Comparison of ENCODE assay signal across 26 mouse cellular contexts in genomic region chr3:97666154-97666553, GRCm38 (mm10). TPM values are rescaled to one million over a fixed set of nuclear protein-coding genes. Genes with fewer than 3 reads are reported as not detected.
DNase-seq lines count a peak whose midpoint lies in the region; ATAC-seq lines count a peak whose summit lies in the region.
"Had no signal": no experiment of that assay in that cellular context is flagged by ENCODE, and none has a peak within 500 bp of the region (broad histone marks: within the 10 kb centered on the region; RNA-seq: fewer than 3 reads in every experiment).

No protein-coding gene starts in this region.

- no peak for DNase-seq in embryonic facial prominence, embryonic 14.5 days (ENCODE audit: low spot score)
- DNase-seq in embryonic facial prominence, embryonic 10.5 days (ENCODE audit: low spot score) = no peak
- DNase-seq in heart, adult 8-10 months (ENCODE audit: low spot score) = no peak
- peak; percentile 31 for DNase-seq in testis, postnatal 10 days (ENCODE audit: low spot score)
- DNase-seq in testis, postnatal 14 days (ENCODE audit: low spot score) = no peak
- DNase-seq: adrenal gland, postnatal 10 days; B cell, adult 2 months; cerebellum, adult 2 months; cerebellum, postnatal 10 days; embryo, embryonic 11 days; gastrocnemius, postnatal 36 days; heart, postnatal 14 days; kidney, adult 2 months had no signal

- no peak overlapping the region for H3K9ac ChIP-seq in embryonic facial prominence, embryonic 14.5 days (ENCODE audit: low read depth, low read length)
- H3K9ac ChIP-seq in heart, embryonic 13.5 days = 0 out of 2 replicates have a peak overlapping the region, but pooled peaks have one; percentile 6
- H3K9ac ChIP-seq in forebrain, embryonic 16.5 days (replicated peaks; ENCODE audit: low read depth, low read length) = no peak overlapping the region
- H3K9ac ChIP-seq: embryonic facial prominence, embryonic 12.5 days; forebrain, embryonic 13.5 days; hindbrain, embryonic 15.5 days had no signal

- WGBS in embryonic facial prominence, embryonic 14.5 days = 65% methylated on average over 8 of the region's 8 CpGs
- WGBS in embryonic facial prominence, embryonic 10.5 days = 84% methylated on average over 8 of the region's 8 CpGs
- 49% methylated on average over 8 of the region's 8 CpGs for WGBS in heart, embryonic 13.5 days
- 88% methylated on average over 8 of the region's 8 CpGs for WGBS in forebrain, embryonic 16.5 days

- no peak overlapping the region for H3K4me3 ChIP-seq in embryonic facial prominence, embryonic 14.5 days (ENCODE audit: low read depth, low read length)
- no peak overlapping the region for H3K4me3 ChIP-seq in embryonic facial prominence, embryonic 10.5 days
- no peak overlapping the region for H3K4me3 ChIP-seq in heart, embryonic 13.5 days
- no peak overlapping the region for H3K4me3 ChIP-seq in forebrain, embryonic 16.5 days (replicated peaks; ENCODE audit: low read length)
- H3K4me3 ChIP-seq: embryonic facial prominence, embryonic 12.5 days; forebrain, embryonic 13.5 days; hindbrain, embryonic 10.5 days; hindbrain, embryonic 15.5 days had no signal

- H3K27me3 ChIP-seq in embryonic facial prominence, embryonic 14.5 days (replicated peaks; ENCODE audit: control insufficient read depth, insufficient read depth, low read length) = no peaks in the 10 kb centered on the region
- no peaks in the 10 kb centered on the region for H3K27me3 ChIP-seq in embryonic facial prominence, embryonic 10.5 days (replicated peaks; ENCODE audit: low read depth, poor library complexity, severe bottlenecking)
- H3K27me3 ChIP-seq in heart, embryonic 13.5 days (replicated peaks) = no peaks in the 10 kb centered on the region
- H3K27me3 ChIP-seq in forebrain, embryonic 16.5 days (replicated peaks; ENCODE audit: control insufficient read depth, insufficient read depth, low read length) = no peaks in the 10 kb centered on the region
- H3K27me3 ChIP-seq: embryonic facial prominence, embryonic 12.5 days; forebrain, embryonic 13.5 days; hindbrain, embryonic 15.5 days had no signal

- no peak for ATAC-seq in embryonic facial prominence, embryonic 14.5 days (ENCODE audit: low read depth)
- ATAC-seq in heart, embryonic 13.5 days (ENCODE audit: extremely low read depth, insufficient number of reproducible peaks, low FRiP score, low TSS enrichment) = no peak
- ATAC-seq in megakaryocyte progenitor cell, adult 5-6 weeks (replicated peaks; ENCODE audit: poor library complexity) = peak; percentile 68
- no peak for ATAC-seq in forebrain, embryonic 16.5 days
- ATAC-seq: CD4-positive, CD25-positive, alpha-beta regulatory T cell, adult 4 months; forebrain, embryonic 13.5 days had no signal

- H3K9me3 ChIP-seq in embryonic facial prominence, embryonic 14.5 days (ENCODE audit: control insufficient read depth, low read length) = no peaks in the 10 kb centered on the region
- no peaks in the 10 kb centered on the region for H3K9me3 ChIP-seq in embryonic facial prominence, embryonic 10.5 days
- H3K9me3 ChIP-seq in heart, embryonic 13.5 days = no peaks in the 10 kb centered on the region
- no peaks in the 10 kb centered on the region for H3K9me3 ChIP-seq in forebrain, embryonic 16.5 days (ENCODE audit: control insufficient read depth, low read length)
- H3K9me3 ChIP-seq: embryonic facial prominence, embryonic 12.5 days; forebrain, embryonic 13.5 days; G1E; hindbrain, embryonic 10.5 days; hindbrain, embryonic 15.5 days had no signal

- no peaks in the 10 kb centered on the region for H3K4me1 ChIP-seq in embryonic facial prominence, embryonic 14.5 days (ENCODE audit: control insufficient read depth, insufficient read depth, low read length)
- 0 out of 2 replicates have a peak, but pooled peaks cover 4% of the 10 kb centered on the region for H3K4me1 ChIP-seq in embryonic facial prominence, embryonic 10.5 days
- H3K4me1 ChIP-seq in heart, embryonic 13.5 days = peaks cover 32% of the 10 kb centered on the region
- no peaks in the 10 kb centered on the region for H3K4me1 ChIP-seq in forebrain, embryonic 16.5 days (replicated peaks; ENCODE audit: control insufficient read depth, insufficient read depth, low read length)
- H3K4me1 ChIP-seq: embryonic facial prominence, embryonic 12.5 days; forebrain, embryonic 13.5 days; hindbrain, embryonic 10.5 days; hindbrain, embryonic 15.5 days had no signal

- H3K27ac ChIP-seq in embryonic facial prominence, embryonic 14.5 days (replicated peaks; ENCODE audit: low read depth, low read length) = peak overlapping the region; percentile 33; the same call in 1 of the 2 replicates
- no peak overlapping the region for H3K27ac ChIP-seq in embryonic facial prominence, embryonic 10.5 days (replicated peaks)
- peak overlapping the region; percentile 40 for H3K27ac ChIP-seq in heart, embryonic 13.5 days (replicated peaks)
- H3K27ac ChIP-seq in forebrain, embryonic 16.5 days (ENCODE audit: low read length) = no peak overlapping the region
- H3K27ac ChIP-seq: embryonic facial prominence, embryonic 12.5 days; forebrain, embryonic 13.5 days; hindbrain, embryonic 10.5 days; hindbrain, embryonic 15.5 days had no signal

- no peak overlapping the region for H3K4me2 ChIP-seq in embryonic facial prominence, embryonic 14.5 days (ENCODE audit: low read depth, low read length)
- H3K4me2 ChIP-seq in heart, embryonic 13.5 days = no peak overlapping the region
- H3K4me2 ChIP-seq in forebrain, embryonic 16.5 days (ENCODE audit: low read length) = no peak overlapping the region
- H3K4me2 ChIP-seq: embryonic facial prominence, embryonic 12.5 days; forebrain, embryonic 13.5 days; heart, embryonic 11.5 days; hindbrain, embryonic 15.5 days had no signal

- H3K36me3 ChIP-seq in embryonic facial prominence, embryonic 14.5 days (ENCODE audit: control insufficient read depth, insufficient read depth, low read length) = peaks cover 60% of the 10 kb centered on the region
- H3K36me3 ChIP-seq in embryonic facial prominence, embryonic 10.5 days (replicated peaks) = peaks cover 78% of the 10 kb centered on the region
- H3K36me3 ChIP-seq in heart, embryonic 13.5 days = peaks cover 84% of the 10 kb centered on the region
- peaks cover 6% of the 10 kb centered on the region; the same call in 1 of the 2 replicates for H3K36me3 ChIP-seq in forebrain, embryonic 16.5 days (ENCODE audit: control insufficient read depth, insufficient read depth)

RNA-seq across cellular contexts. Expression of gene Prkab2, which starts 8.2 kb away (rescaled TPM):
- polyA plus RNA-seq in embryonic facial prominence, embryonic 14.5 days (2014; fragmentation: Nextera tagmentation; extraction: Ambion mirVana) = 9.9 and 10.5 TPM in 2 replicates
- polyA plus RNA-seq in embryonic facial prominence, embryonic 10.5 days (2016; fragmentation: Nextera tagmentation; extraction: Ambion mirVana) = 7.2 and 7.3 TPM in 2 replicates
- polyA plus RNA-seq in heart, embryonic 13.5 days (2015; fragmentation: Nextera tagmentation; extraction: Ambion mirVana) = 14.1 and 15.4 TPM in 2 replicates
- 10 to 100 TPM; 22.1 to 40.8 (median 32.5) TPM for total RNA-seq in heart, adult 8-10 months (2022)
- 3.4 and 4.0 TPM in 2 replicates for total RNA-seq in megakaryocyte progenitor cell, adult 5-6 weeks (2015)
- 2.7 and 4.0 TPM in 2 replicates for total RNA-seq in megakaryocyte progenitor cell, adult 5-6 weeks (2017)
- 11.0 and 13.3 TPM in 2 replicates for polyA plus RNA-seq in forebrain, embryonic 16.5 days (2015; fragmentation: Nextera tagmentation; extraction: Ambion mirVana)

RNA-seq across cellular contexts. Expression of gene Gm17651, which starts 8.3 kb away (rescaled TPM):
- not detected in 2 replicates for polyA plus RNA-seq in embryonic facial prominence, embryonic 14.5 days (2014; fragmentation: Nextera tagmentation; extraction: Ambion mirVana)
- not detected in 2 replicates for polyA plus RNA-seq in embryonic facial prominence, embryonic 10.5 days (2016; fragmentation: Nextera tagmentation; extraction: Ambion mirVana)
- not detected in 2 replicates for polyA plus RNA-seq in heart, embryonic 13.5 days (2015; fragmentation: Nextera tagmentation; extraction: Ambion mirVana)
- not detected for total RNA-seq in heart, adult 8-10 months (2022)
- total RNA-seq in megakaryocyte progenitor cell, adult 5-6 weeks (2015) = not detected in 2 replicates
- not detected in 2 replicates for total RNA-seq in megakaryocyte progenitor cell, adult 5-6 weeks (2017)
- polyA plus RNA-seq in forebrain, embryonic 16.5 days (2015; fragmentation: Nextera tagmentation; extraction: Ambion mirVana) = not detected in 2 replicates
- total RNA-seq: adrenal gland, postnatal 10 days; adrenal gland, postnatal 4 days; G1E; gastrocnemius, adult 8-10 months; gastrocnemius, postnatal 36 days; heart, postnatal 14 days had no signal
- polyA plus RNA-seq: CD4-positive, CD25-positive, alpha-beta regulatory T cell, adult 4 months; cerebellum, adult 2 months; embryonic facial prominence, embryonic 12.5 days; forebrain, embryonic 13.5 days; G1E; heart, embryonic 11.5 days; hindbrain, embryonic 10.5 days; hindbrain, embryonic 15.5 days; intestine, embryonic 16.5 days; kidney, adult 2 months had no signal

RNA-seq across cellular contexts. Expression of gene Fmo5, which starts 37.5 kb away (rescaled TPM):
- 2.7 and 3.1 TPM in 2 replicates for polyA plus RNA-seq in embryonic facial prominence, embryonic 14.5 days (2014; fragmentation: Nextera tagmentation; extraction: Ambion mirVana)
- polyA plus RNA-seq in embryonic facial prominence, embryonic 10.5 days (2016; fragmentation: Nextera tagmentation; extraction: Ambion mirVana) = 0.48 and 0.62 TPM in 2 replicates
- 3.2 and 4.4 TPM in 2 replicates for polyA plus RNA-seq in heart, embryonic 13.5 days (2015; fragmentation: Nextera tagmentation; extraction: Ambion mirVana)
- 10 to 100 TPM; 14.6 to 19.4 (median 16.1) TPM for total RNA-seq in heart, adult 8-10 months (2022)
- 5.0 and 7.8 TPM in 2 replicates for total RNA-seq in megakaryocyte progenitor cell, adult 5-6 weeks (2015)
- 3.3 and 4.2 TPM in 2 replicates for total RNA-seq in megakaryocyte progenitor cell, adult 5-6 weeks (2017)
- polyA plus RNA-seq in forebrain, embryonic 16.5 days (2015; fragmentation: Nextera tagmentation; extraction: Ambion mirVana) = 0.48 and 0.99 TPM in 2 replicates

RNA-seq across cellular contexts. Expression of gene Chd1l, which starts 56.2 kb away (rescaled TPM):
- 11.7 and 13.3 TPM in 2 replicates for polyA plus RNA-seq in embryonic facial prominence, embryonic 14.5 days (2014; fragmentation: Nextera tagmentation; extraction: Ambion mirVana)
- 23.0 and 24.9 TPM in 2 replicates for polyA plus RNA-seq in embryonic facial prominence, embryonic 10.5 days (2016; fragmentation: Nextera tagmentation; extraction: Ambion mirVana)
- polyA plus RNA-seq in heart, embryonic 13.5 days (2015; fragmentation: Nextera tagmentation; extraction: Ambion mirVana) = 14.1 and 15.1 TPM in 2 replicates
- 10 to 100 TPM in 2 of 4 experiments, 1 to 10 TPM in 2; 9.7 to 12.6 (median 10.4) TPM for total RNA-seq in heart, adult 8-10 months (2022)
- 21.1 and 21.3 TPM in 2 replicates for total RNA-seq in megakaryocyte progenitor cell, adult 5-6 weeks (2015)
- 45.9 and 57.4 TPM in 2 replicates for total RNA-seq in megakaryocyte progenitor cell, adult 5-6 weeks (2017)
- polyA plus RNA-seq in forebrain, embryonic 16.5 days (2015; fragmentation: Nextera tagmentation; extraction: Ambion mirVana) = 6.0 and 6.8 TPM in 2 replicates

Comparison
In these comparisons a context has a peak if more than half of its experiments do, and no peak if none do; other contexts are left out.
1. H3K27ac ChIP-seq: peak in embryonic facial prominence, embryonic 14.5 days (single experiment) and heart, embryonic 13.5 days (single experiment); none in embryonic facial prominence, embryonic 10.5 days (single experiment) and forebrain, embryonic 16.5 days (single experiment).